Mouse (Mus musculus): ENCODE data around the gene E2f2. TPM values are rescaled to one million over a fixed set of nuclear protein-coding genes. Genes with fewer than 3 reads are reported as not detected.

E2f2 gene
- polyA plus RNA-seq, 1 experiment from 2014 or later = 8.1 TPM

DNA sequence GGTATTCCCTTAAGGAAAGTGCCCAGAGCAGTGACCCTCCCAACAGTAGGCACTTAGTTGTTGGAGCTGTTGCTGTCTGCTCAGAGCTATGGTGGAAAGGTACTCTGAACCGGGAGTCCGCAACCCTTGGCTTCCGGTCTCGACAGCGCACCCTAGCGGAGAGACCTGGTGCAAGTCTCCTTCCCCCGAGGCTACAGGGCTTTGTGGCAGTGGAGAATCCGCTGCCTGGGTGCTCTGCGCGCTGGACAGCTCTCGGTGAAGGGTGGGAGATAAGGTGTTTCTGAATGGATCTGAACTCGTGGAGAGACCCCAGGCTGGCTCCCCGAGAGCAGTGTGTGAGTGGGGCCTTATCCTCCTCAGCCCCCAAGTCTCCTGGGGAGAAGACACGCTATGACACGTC is 7.8 kb downstream of the E2f2 start:
- Histone ChIP-seq H3K27ac (0 out of 2 replicates have a peak overlapping the region, but pooled peaks have one; percentile 22), H3K4me3 (replicated peaks) (peak overlapping the region; percentile 24), H3K36me3 (no peaks in the 10 kb centered on the region), H3K9ac (no peak overlapping the region), H3K9me3 (no peaks in the 10 kb centered on the region), H3K4me1 (replicated peaks) (peaks cover 45% of the 10 kb centered on the region), H3K27me3 (replicated peaks) (no peaks in the 10 kb centered on the region), H3K4me2 (replicated peaks) (peak overlapping the region; percentile 46)
- ATAC-seq = 0 out of 2 replicates have a peak, but pooled peaks have one; percentile 11
- 14% methylated on average over 15 of the region's 15 CpGs for WGBS

DNA sequence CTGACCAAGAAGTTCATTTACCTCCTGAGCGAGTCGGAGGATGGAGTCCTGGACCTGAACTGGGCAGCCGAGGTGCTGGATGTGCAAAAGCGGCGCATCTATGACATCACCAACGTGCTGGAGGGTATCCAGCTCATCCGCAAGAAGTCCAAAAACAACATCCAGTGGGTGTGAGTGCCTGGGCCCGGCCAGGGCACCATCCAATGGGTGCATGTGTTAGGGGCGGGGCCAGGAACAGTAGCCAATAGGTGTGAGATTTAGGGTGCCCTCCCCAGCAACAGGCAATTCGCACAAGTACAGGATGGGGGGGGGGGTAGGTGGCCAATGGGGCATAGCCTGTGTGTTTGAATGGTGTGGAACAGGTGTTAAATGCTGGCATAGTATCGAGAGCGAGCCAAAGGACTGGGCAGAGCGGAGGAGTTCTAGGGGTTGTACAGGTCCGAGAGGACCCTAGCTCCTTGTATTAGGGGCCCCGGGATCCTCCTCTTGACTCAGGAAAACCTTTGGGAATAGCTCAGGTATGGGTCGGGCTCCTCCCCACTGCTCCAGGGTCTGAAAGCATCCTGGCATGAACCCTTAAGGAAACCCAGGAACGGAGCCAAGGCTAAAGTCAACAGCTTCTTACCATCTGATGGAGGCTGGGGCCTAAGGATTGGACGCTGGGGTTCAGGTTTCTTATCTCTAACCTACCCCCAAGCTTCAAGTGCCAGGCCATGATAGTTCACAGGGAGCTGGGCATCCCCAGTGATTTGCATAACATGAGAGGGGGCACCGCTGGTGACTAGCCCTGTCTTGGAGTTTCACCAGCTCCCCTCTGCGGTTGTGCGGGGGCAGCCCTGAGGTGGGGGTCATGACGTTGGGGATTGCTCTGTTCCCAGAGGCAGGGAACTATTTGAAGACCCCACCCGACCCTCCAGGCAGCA is 8.5 kb downstream of the E2f2 start:
- peak; percentile 28 for ATAC-seq
- H3K9ac ChIP-seq = no peak overlapping the region

DNA sequence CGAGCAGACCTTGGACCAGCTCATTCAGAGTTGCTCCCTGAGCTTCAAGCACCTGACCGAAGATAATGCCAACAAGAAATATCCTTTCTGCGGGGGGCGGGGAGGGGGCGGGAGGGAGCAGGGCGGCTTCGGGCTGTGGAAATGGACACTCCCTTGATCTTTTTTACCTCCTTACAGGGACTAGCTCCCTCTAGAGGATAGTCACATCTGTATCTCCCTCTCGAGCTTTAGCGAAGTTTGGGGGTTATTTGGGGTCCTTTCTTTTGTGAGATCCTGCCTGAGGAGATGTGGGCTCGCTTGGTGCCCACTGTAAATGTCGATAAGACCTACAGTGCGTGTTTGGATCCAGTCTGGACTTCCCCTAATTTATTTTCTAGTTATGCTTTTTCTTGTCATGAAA is 9.2 kb downstream of the E2f2 start:
- no peak overlapping the region for H3K9ac ChIP-seq
- H3K36me3 ChIP-seq = no peaks in the 10 kb centered on the region
- peaks cover 44% of the 10 kb centered on the region for H3K4me1 ChIP-seq (replicated peaks)
- H3K4me2 ChIP-seq (replicated peaks) = peak overlapping the region; percentile 26; the same call in 1 of the 2 replicates
- no peaks in the 10 kb centered on the region for H3K27me3 ChIP-seq (replicated peaks)
- ATAC-seq = no peak
- H3K27ac ChIP-seq = 0 out of 2 replicates have a peak overlapping the region, but pooled peaks have one; percentile 13
- WGBS = 31% methylated on average over 12 of the region's 12 CpGs
- H3K4me3 ChIP-seq (replicated peaks) = no peak overlapping the region
- no peaks in the 10 kb centered on the region for H3K9me3 ChIP-seq

More for the DNA sequence above, 8.5 kb downstream of the E2f2 start:
- no peaks in the 10 kb centered on the region for H3K27me3 ChIP-seq (replicated peaks)
- H3K36me3 ChIP-seq = no peaks in the 10 kb centered on the region
- 33% methylated on average over 23 of the region's 23 CpGs for WGBS
- no peaks in the 10 kb centered on the region for H3K9me3 ChIP-seq
- 0 out of 2 replicates have a peak overlapping the region, but pooled peaks have one; percentile 22 for H3K27ac ChIP-seq
- peak overlapping the region; percentile 24 for H3K4me3 ChIP-seq (replicated peaks)
- peak overlapping the region; percentile 46 for H3K4me2 ChIP-seq (replicated peaks)
- H3K4me1 ChIP-seq (replicated peaks) = peaks cover 44% of the 10 kb centered on the region

DNA sequence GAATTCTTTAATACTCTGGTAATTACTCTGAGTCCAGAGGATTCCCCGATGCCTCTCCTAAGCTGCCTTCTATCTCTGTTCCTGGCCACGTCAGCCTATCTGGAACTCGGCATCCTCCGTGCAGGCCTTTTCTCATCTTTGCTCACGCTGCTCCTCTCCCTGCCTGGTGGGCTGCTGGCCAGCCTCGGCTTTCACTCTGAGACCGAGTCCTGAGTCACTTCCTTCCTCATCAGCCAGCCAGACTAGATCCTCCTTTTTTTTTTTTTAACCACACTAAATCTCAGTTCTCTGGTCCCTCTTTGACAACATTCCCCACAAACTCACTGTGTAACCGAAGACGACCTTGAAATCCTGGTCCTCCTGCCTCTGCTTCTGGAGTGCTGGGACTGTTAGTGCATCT is 13.2 kb downstream of the E2f2 start:
- no peak for ATAC-seq
- Histone ChIP-seq H3K36me3 (0 out of 2 replicates have a peak, but pooled peaks cover 4% of the 10 kb centered on the region), H3K4me1 (replicated peaks) (peaks cover 25% of the 10 kb centered on the region), H3K4me3 (replicated peaks) (no peak overlapping the region), H3K27me3 (replicated peaks) (no peaks in the 10 kb centered on the region), H3K27ac (no peak overlapping the region), H3K9ac (no peak overlapping the region), H3K9me3 (no peaks in the 10 kb centered on the region), H3K4me2 (replicated peaks) (no peak overlapping the region)
- WGBS = 61% methylated on average over 9 of the region's 9 CpGs

DNA sequence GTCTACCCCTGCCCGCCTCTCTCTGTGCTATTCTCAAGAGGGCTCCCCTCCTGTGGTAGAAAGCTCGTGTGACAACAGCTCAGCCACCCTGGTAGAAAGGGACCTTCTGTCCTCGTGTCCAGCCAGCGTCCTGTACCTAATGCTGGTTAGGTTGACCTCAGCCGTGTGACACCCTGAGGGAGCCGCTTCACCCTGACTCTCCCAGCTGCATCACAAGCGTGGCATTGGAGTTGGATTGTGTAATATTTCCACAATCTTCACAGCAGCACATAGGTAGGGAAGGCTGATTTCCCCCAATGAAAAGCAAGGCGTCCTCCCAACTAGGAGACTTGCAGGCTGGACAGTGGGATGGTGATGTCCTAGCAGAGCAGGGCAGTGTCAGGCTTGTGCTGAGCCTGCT is 14.1 kb downstream of the E2f2 start:
- H3K9ac ChIP-seq = peak overlapping the region; percentile 11; the same call in 1 of the 2 replicates
- no peaks in the 10 kb centered on the region for H3K27me3 ChIP-seq (replicated peaks)
- peak overlapping the region; percentile 76 for H3K27ac ChIP-seq

DNA sequence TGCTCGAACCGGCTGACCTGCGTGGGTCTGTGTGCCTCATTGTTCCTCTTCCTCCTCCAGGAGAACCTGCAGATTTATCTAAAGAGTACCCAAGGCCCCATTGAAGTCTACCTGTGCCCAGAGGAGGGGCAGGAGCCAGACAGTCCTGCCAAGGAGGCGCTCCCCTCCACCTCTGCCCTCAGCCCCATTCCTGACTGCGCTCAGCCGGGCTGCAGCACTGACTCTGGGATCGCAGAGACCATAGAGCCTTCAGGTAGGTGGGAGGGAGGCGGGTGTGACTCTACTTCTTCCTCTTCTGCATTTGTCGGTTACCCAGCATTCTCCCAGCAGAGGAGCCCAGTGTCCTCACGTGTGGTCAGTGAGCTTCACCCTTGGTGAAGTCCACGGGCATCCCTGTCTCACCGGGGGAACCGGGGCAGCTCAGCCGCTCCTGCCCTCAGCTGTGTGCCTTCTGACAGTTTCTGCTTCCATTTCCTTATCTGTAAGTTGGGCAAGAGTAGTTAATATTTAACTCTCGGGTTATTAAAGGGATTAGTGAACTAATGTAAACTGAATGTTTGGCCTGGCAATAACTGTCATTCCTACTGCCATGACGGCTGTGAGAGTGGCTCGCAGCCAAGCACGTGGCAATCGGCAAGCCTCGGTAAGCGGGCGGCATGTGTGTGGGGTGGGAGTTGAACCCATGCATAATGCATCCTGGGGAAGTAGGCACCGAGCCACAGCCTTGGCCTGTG is 14.7 kb downstream of the E2f2 start:
- Histone ChIP-seq H3K27ac (peak overlapping the region; percentile 76), H3K4me1 (replicated peaks) (0 out of 2 replicates have a peak, but pooled peaks cover 20% of the 10 kb centered on the region), H3K9me3 (no peaks in the 10 kb centered on the region), H3K36me3 (0 out of 2 replicates have a peak, but pooled peaks cover 4% of the 10 kb centered on the region), H3K27me3 (replicated peaks) (no peaks in the 10 kb centered on the region), H3K9ac (peak overlapping the region; percentile 11; the same call in 1 of the 2 replicates), H3K4me2 (replicated peaks) (peak overlapping the region; percentile 49), H3K4me3 (replicated peaks) (peak overlapping the region; percentile 19; the same call in 1 of the 2 replicates)
- peak; percentile 84 for ATAC-seq
- 62% methylated on average over 23 of the region's 23 CpGs for WGBS

More for the DNA sequence above, 14.1 kb downstream of the E2f2 start:
- H3K4me3 ChIP-seq (replicated peaks) = no peak overlapping the region; the same call in 1 of the 2 replicates
- H3K4me2 ChIP-seq (replicated peaks) = peak overlapping the region; percentile 49
- H3K4me1 ChIP-seq (replicated peaks) = 0 out of 2 replicates have a peak, but pooled peaks cover 20% of the 10 kb centered on the region
- 0 out of 2 replicates have a peak, but pooled peaks cover 4% of the 10 kb centered on the region for H3K36me3 ChIP-seq
- 74% methylated on average over 8 of the region's 8 CpGs for WGBS
- H3K9me3 ChIP-seq = no peaks in the 10 kb centered on the region
- no peak; the same call in 1 of the 2 replicates for ATAC-seq

DNA sequence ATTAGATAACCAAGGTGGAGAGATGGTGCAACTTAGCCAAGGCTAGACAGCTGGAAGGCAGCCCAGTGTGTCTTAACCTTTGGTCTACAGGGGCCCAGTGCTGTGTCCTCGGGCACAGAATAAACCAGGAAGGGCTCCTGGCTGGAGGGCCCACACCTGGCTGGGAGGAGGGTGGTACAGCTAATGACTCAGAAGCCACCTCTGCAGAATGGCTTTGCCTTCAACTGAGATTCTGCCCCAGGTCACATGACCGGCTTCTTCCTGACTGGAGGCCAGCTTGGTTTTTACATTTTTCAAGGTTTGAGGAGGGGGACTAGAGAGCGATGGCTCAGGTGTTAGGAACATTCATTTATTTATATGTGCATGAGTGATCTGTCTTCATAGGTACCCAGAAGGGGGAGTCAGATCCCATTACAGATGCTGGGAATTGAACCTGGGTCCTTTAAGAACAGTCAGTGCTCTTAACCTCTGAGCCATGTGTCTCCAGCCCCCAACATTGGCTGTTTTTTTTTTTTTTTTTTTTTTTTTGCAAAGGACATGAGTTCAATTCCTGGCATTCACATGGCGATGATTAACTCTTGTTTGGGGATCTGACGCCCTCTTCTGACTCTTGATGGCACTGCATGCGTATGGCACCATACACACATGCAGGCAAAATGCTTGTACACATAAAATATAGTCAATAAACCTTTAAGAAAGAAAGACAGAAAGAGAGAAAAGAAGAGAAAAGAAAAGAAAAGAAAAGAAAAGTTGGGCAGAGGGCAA is 17.0 kb downstream of the E2f2 start:
- H3K36me3 ChIP-seq = peaks cover 8% of the 10 kb centered on the region; the same call in 1 of the 2 replicates
- ATAC-seq = peak; percentile 41; the same call in 1 of the 2 replicates
- WGBS = 82% methylated on average over 6 of the region's 6 CpGs
- 0 out of 2 replicates have a peak, but pooled peaks cover 23% of the 10 kb centered on the region for H3K4me1 ChIP-seq (replicated peaks)
- H3K27ac ChIP-seq = no peak overlapping the region
- H3K4me2 ChIP-seq (replicated peaks) = no peak overlapping the region
- H3K9me3 ChIP-seq = no peaks in the 10 kb centered on the region
- H3K9ac ChIP-seq = no peak overlapping the region
- no peak overlapping the region for H3K4me3 ChIP-seq (replicated peaks)
- H3K27me3 ChIP-seq (replicated peaks) = no peaks in the 10 kb centered on the region

DNA sequence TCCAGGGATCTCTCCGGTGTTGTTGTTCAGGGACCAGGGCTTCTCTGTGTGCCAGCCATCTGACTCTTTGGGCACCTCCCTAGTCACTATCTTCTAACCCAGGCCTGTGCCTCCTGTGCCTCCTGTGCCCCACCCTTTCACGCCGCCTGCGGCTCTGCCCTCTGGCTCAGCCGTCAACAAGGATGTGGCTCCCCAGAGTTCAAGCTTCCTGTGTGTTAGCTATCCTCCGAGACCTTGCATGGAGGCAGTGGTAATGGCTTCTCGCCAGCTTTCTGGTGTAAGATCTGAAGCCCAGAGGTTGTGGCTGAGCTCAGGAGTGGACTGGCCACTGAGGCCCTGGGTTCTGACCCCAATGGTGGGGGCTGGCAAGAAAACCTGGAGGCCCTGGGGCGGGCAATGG is 17.7 kb downstream of the E2f2 start:
- WGBS = 75% methylated on average over 8 of the region's 8 CpGs
- Histone ChIP-seq H3K27ac (no peak overlapping the region), H3K9ac (no peak overlapping the region), H3K27me3 (replicated peaks) (no peaks in the 10 kb centered on the region), H3K4me2 (replicated peaks) (no peak overlapping the region), H3K9me3 (no peaks in the 10 kb centered on the region), H3K4me1 (replicated peaks) (0 out of 2 replicates have a peak, but pooled peaks cover 23% of the 10 kb centered on the region), H3K36me3 (peaks cover 8% of the 10 kb centered on the region; the same call in 1 of the 2 replicates), H3K4me3 (replicated peaks) (no peak overlapping the region)
- ATAC-seq = peak; percentile 56

DNA sequence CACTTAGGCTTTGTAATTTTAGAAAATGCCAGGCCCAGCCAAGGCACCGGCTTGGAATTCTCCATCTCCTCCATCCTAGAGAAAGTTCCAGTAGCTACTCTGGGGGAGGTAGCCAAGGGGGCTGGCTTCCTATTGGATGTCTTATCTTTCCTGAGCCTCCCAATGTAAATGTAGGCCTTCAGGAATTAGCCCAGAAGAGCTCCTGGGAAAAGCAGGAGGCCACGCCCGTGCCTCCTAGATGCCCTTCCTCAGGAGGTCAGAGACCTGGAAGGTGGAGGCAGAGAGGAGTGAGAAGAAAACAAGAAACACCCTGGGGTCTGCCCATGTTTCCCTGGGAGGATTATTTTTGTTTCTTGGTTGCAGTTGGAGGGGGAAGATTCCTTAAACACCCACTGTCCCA is 21.4 kb downstream of the E2f2 start:
- no peak overlapping the region for H3K9ac ChIP-seq
- H3K9me3 ChIP-seq = no peaks in the 10 kb centered on the region
- H3K27ac ChIP-seq = no peak overlapping the region
- no peak for ATAC-seq
- 65% methylated on average over 3 of the region's 3 CpGs for WGBS
- no peaks in the 10 kb centered on the region for H3K27me3 ChIP-seq (replicated peaks)
- H3K36me3 ChIP-seq = peaks cover 6% of the 10 kb centered on the region; the same call in 1 of the 2 replicates
- peaks cover 15% of the 10 kb centered on the region; the same call in 1 of the 2 replicates for H3K4me1 ChIP-seq (replicated peaks)
- no peak overlapping the region for H3K4me2 ChIP-seq (replicated peaks)
- H3K4me3 ChIP-seq (replicated peaks) = no peak overlapping the region

DNA sequence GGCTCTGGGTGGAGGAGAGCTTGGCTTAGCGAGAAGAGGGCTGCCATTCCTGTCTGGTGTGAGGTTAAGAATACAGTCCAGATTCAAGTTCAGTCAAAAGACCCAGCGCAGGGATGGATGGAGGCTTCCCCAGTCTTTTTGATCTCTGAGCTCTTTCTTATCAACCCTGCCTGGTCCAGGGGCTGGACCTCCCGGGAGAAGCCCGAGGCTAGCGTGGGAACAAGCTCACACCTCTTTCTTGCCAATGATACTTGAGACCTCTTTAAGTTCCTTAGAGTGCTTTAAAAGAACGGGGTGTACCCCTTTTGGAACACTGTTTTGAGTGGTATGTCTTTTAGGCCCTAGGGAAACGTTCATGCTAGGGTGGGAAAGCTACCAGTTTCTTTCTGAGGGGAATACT is 22.8 kb downstream of the E2f2 start:
- Histone ChIP-seq H3K36me3 (peaks cover 4% of the 10 kb centered on the region; the same call in 1 of the 2 replicates), H3K9me3 (no peaks in the 10 kb centered on the region), H3K27me3 (replicated peaks) (no peaks in the 10 kb centered on the region), H3K4me3 (replicated peaks) (no peak overlapping the region), H3K9ac (no peak overlapping the region), H3K4me2 (replicated peaks) (no peak overlapping the region), H3K27ac (no peak overlapping the region), H3K4me1 (replicated peaks) (peaks cover 9% of the 10 kb centered on the region; the same call in 1 of the 2 replicates)
- no peak for ATAC-seq
- WGBS = 57% methylated on average over 7 of the region's 7 CpGs

DNA sequence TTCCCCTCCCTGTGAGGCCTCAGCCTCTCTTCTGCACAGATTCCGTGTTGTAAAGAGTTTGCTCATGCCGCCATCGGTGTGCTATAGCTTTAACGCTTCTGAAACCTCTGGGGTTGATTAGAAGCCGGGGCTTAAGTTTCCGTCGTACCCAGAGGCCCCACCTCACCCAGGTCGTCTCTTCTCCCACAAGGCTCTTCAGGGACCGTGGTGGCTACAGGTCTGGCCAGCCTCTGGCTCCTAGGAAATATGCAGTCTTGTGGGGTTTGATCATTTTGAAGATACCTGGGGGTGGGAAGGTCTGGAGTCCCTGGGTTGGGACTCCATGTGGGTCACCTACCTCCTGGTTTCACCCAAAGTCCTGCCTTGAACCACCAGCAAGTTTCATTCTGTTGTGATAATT is 23.4 kb downstream of the E2f2 start:
- Histone ChIP-seq H3K9me3 (no peaks in the 10 kb centered on the region), H3K4me2 (replicated peaks) (no peak overlapping the region), H3K9ac (no peak overlapping the region), H3K27me3 (replicated peaks) (no peaks in the 10 kb centered on the region), H3K36me3 (peaks cover 4% of the 10 kb centered on the region; the same call in 1 of the 2 replicates), H3K4me1 (replicated peaks) (peaks cover 8% of the 10 kb centered on the region; the same call in 1 of the 2 replicates), H3K27ac (no peak overlapping the region), H3K4me3 (replicated peaks) (no peak overlapping the region)
- 75% methylated on average over 9 of the region's 9 CpGs for WGBS
- no peak for ATAC-seq

Data from intestine, embryonic 15.5 days (tissue).